Mouse (Mus musculus): ENCODE results near the gene Lrrc27. TPM values are rescaled to one million over a fixed set of nuclear protein-coding genes. Genes with fewer than 3 reads are reported as not detected.
A peak's percentile ranks its signal among the peaks of the same experiment; 100 is the strongest.

Gene Lrrc27
- total and polyA plus RNA-seq, 2 experiments: 0.28 to 1.1 TPM

- no peaks in the 10 kb centered on the region for H3K4me1 ChIP-seq (ENCODE audit: control insufficient read depth, insufficient read depth, low read length)
- H3K9ac ChIP-seq (ENCODE audit: low read depth, low read length): no peak overlapping the region
- TF ChIP-seq POLR2A (IDR thresholded peaks at IDR 0.05; ENCODE audit: extremely low read depth, insufficient read depth, low read length): no peak
- TF ChIP-seq CTCF (IDR thresholded peaks at IDR 0.05; ENCODE audit: low read depth, low read length): no peak
- 7% methylated on average over 23 of the region's 23 CpGs for WGBS
- H3K4me3 ChIP-seq (ENCODE audit: insufficient read depth, low read depth, low read length): peak overlapping the region; percentile 42; the same call in 1 of the 2 replicates
- DNase-seq (ENCODE audit: extremely low read depth, low read depth, low spot score): no peak
- no peaks in the 10 kb centered on the region for H3K36me3 ChIP-seq (ENCODE audit: control insufficient read depth, insufficient read depth, low read length)
- H3K27me3 ChIP-seq (ENCODE audit: control insufficient read depth, insufficient read depth, low read length): no peaks in the 10 kb centered on the region; the same call in 1 of the 2 replicates
- H3K79me2 ChIP-seq (ENCODE audit: control insufficient read depth, insufficient read depth, low read length): no peaks in the 10 kb centered on the region
- no peak overlapping the region for H3K27ac ChIP-seq (replicated peaks; ENCODE audit: insufficient read depth, low read depth, low read length)
Observed at GRCm38 (mm10) chr7:139188634-139189207, 24.1 kb upstream of the Lrrc27 start.

- WGBS: 76% methylated on average over 4 of the region's 4 CpGs
- Histone ChIP-seq H3K36me3 (ENCODE audit: control insufficient read depth, insufficient read depth, low read length) (no peaks in the 10 kb centered on the region), H3K4me1 (ENCODE audit: control insufficient read depth, insufficient read depth, low read length) (no peaks in the 10 kb centered on the region), H3K27ac (replicated peaks; ENCODE audit: insufficient read depth, low read depth, low read length) (no peak overlapping the region), H3K27me3 (ENCODE audit: control insufficient read depth, insufficient read depth, low read length) (no peaks in the 10 kb centered on the region; the same call in 1 of the 2 replicates), H3K9ac (ENCODE audit: low read depth, low read length) (no peak overlapping the region), H3K4me3 (ENCODE audit: insufficient read depth, low read depth, low read length) (no peak overlapping the region), H3K79me2 (ENCODE audit: control insufficient read depth, insufficient read depth, low read length) (no peaks in the 10 kb centered on the region)
- TF ChIP-seq CTCF (IDR thresholded peaks at IDR 0.05; ENCODE audit: low read depth, low read length): no peak
- TF ChIP-seq POLR2A (IDR thresholded peaks at IDR 0.05; ENCODE audit: extremely low read depth, insufficient read depth, low read length): no peak
- no peak for DNase-seq (ENCODE audit: extremely low read depth, low read depth, low spot score)
Observed at GRCm38 (mm10) chr7:139190616-139191015, 22.2 kb upstream of the Lrrc27 start.

GRCm38 (mm10) chr7:139191619-139192018 is 21.2 kb upstream of the Lrrc27 start:
- Histone ChIP-seq H3K27ac (replicated peaks; ENCODE audit: insufficient read depth, low read depth, low read length) (no peak overlapping the region), H3K4me3 (ENCODE audit: insufficient read depth, low read depth, low read length) (no peak overlapping the region), H3K79me2 (ENCODE audit: control insufficient read depth, insufficient read depth, low read length) (no peaks in the 10 kb centered on the region), H3K4me1 (ENCODE audit: control insufficient read depth, insufficient read depth, low read length) (no peaks in the 10 kb centered on the region), H3K9ac (ENCODE audit: low read depth, low read length) (no peak overlapping the region), H3K27me3 (ENCODE audit: control insufficient read depth, insufficient read depth, low read length) (no peaks in the 10 kb centered on the region; the same call in 1 of the 2 replicates), H3K36me3 (ENCODE audit: control insufficient read depth, insufficient read depth, low read length) (no peaks in the 10 kb centered on the region)
- WGBS: 64% methylated on average over 6 of the region's 6 CpGs
- no peak for TF ChIP-seq POLR2A (IDR thresholded peaks at IDR 0.05; ENCODE audit: extremely low read depth, insufficient read depth, low read length)
- peak; percentile 23; the same call in 1 of the 2 replicates for TF ChIP-seq CTCF (IDR thresholded peaks at IDR 0.05; ENCODE audit: low read depth, low read length)
- DNase-seq (ENCODE audit: extremely low read depth, low read depth, low spot score): no peak

- H3K79me2 ChIP-seq (ENCODE audit: control insufficient read depth, insufficient read depth, low read length): no peaks in the 10 kb centered on the region
- WGBS: 65% methylated on average over 4 of the region's 4 CpGs
- TF ChIP-seq CTCF (IDR thresholded peaks at IDR 0.05; ENCODE audit: low read depth, low read length): no peak
- no peak for TF ChIP-seq POLR2A (IDR thresholded peaks at IDR 0.05; ENCODE audit: extremely low read depth, insufficient read depth, low read length)
- no peak overlapping the region for H3K9ac ChIP-seq (ENCODE audit: low read depth, low read length)
- no peaks in the 10 kb centered on the region for H3K27me3 ChIP-seq (ENCODE audit: control insufficient read depth, insufficient read depth, low read length)
- H3K4me1 ChIP-seq (ENCODE audit: control insufficient read depth, insufficient read depth, low read length): no peaks in the 10 kb centered on the region
- H3K36me3 ChIP-seq (ENCODE audit: control insufficient read depth, insufficient read depth, low read length): no peaks in the 10 kb centered on the region
- no peak overlapping the region for H3K27ac ChIP-seq (replicated peaks; ENCODE audit: insufficient read depth, low read depth, low read length)
- no peak overlapping the region for H3K4me3 ChIP-seq (ENCODE audit: insufficient read depth, low read depth, low read length)
- DNase-seq (ENCODE audit: extremely low read depth, low read depth, low spot score): no peak
Observed at GRCm38 (mm10) chr7:139197022-139197421, 15.8 kb upstream of the Lrrc27 start.

GRCm38 (mm10) chr7:139200108-139200507 is 12.7 kb upstream of the Lrrc27 start:
- WGBS: 29% methylated on average over 7 of the region's 7 CpGs
- DNase-seq (ENCODE audit: extremely low read depth, low read depth, low spot score): no peak
- H3K27ac ChIP-seq (replicated peaks; ENCODE audit: insufficient read depth, low read depth, low read length): no peak overlapping the region
- no peak overlapping the region for H3K9ac ChIP-seq (ENCODE audit: low read depth, low read length)
- no peak overlapping the region for H3K4me3 ChIP-seq (ENCODE audit: insufficient read depth, low read depth, low read length)
- TF ChIP-seq POLR2A (IDR thresholded peaks at IDR 0.05; ENCODE audit: extremely low read depth, insufficient read depth, low read length): no peak
- TF ChIP-seq CTCF (IDR thresholded peaks at IDR 0.05; ENCODE audit: low read depth, low read length): peak; percentile 59
- no peaks in the 10 kb centered on the region for H3K4me1 ChIP-seq (ENCODE audit: control insufficient read depth, insufficient read depth, low read length)
- no peaks in the 10 kb centered on the region for H3K36me3 ChIP-seq (ENCODE audit: control insufficient read depth, insufficient read depth, low read length)
- H3K27me3 ChIP-seq (ENCODE audit: control insufficient read depth, insufficient read depth, low read length): no peaks in the 10 kb centered on the region
- no peaks in the 10 kb centered on the region for H3K79me2 ChIP-seq (ENCODE audit: control insufficient read depth, insufficient read depth, low read length)

GRCm38 (mm10) chr7:139201209-139201608 is 11.6 kb upstream of the Lrrc27 start:
- Histone ChIP-seq H3K27ac (replicated peaks; ENCODE audit: insufficient read depth, low read depth, low read length) (no peak overlapping the region), H3K4me3 (ENCODE audit: insufficient read depth, low read depth, low read length) (no peak overlapping the region), H3K27me3 (ENCODE audit: control insufficient read depth, insufficient read depth, low read length) (no peaks in the 10 kb centered on the region), H3K79me2 (ENCODE audit: control insufficient read depth, insufficient read depth, low read length) (no peaks in the 10 kb centered on the region), H3K36me3 (ENCODE audit: control insufficient read depth, insufficient read depth, low read length) (no peaks in the 10 kb centered on the region), H3K4me1 (ENCODE audit: control insufficient read depth, insufficient read depth, low read length) (no peaks in the 10 kb centered on the region), H3K9ac (ENCODE audit: low read depth, low read length) (no peak overlapping the region)
- TF ChIP-seq CTCF (IDR thresholded peaks at IDR 0.05; ENCODE audit: low read depth, low read length) (no peak), POLR2A (IDR thresholded peaks at IDR 0.05; ENCODE audit: extremely low read depth, insufficient read depth, low read length) (no peak)
- no peak for DNase-seq (ENCODE audit: extremely low read depth, low read depth, low spot score)
- WGBS: 43% methylated on average over 6 of the region's 6 CpGs

All from liver, adult 2 months (tissue).